ENCODE assay signal across 21 mouse cellular contexts in genomic region chr3:62464276-62464675, GRCm38 (mm10). TPM values are rescaled to one million over a fixed set of nuclear protein-coding genes. Genes with fewer than 3 reads are reported as not detected.
DNase-seq lines count a peak whose midpoint lies in the region; ATAC-seq and TF ChIP-seq lines count a peak whose summit lies in the region.
"Had no signal": no experiment of that assay in that cellular context is flagged by ENCODE, and none has a peak within 500 bp of the region (broad histone marks: within the 10 kb centered on the region; RNA-seq: fewer than 3 reads in every experiment).

No protein-coding gene starts in this region.

- no peak overlapping the region for H3K27ac ChIP-seq in liver, embryonic 11.5 days (ENCODE audit: low read depth, low read length)
- no peak overlapping the region; the same call in 1 of the 2 replicates for H3K27ac ChIP-seq in intestine, postnatal 0 days (ENCODE audit: low read depth, low read length)
- H3K27ac ChIP-seq: embryonic facial prominence, embryonic 13.5 days; forebrain, embryonic 12.5 days; heart, adult 2 months; heart, embryonic 15.5 days; hindbrain, embryonic 14.5 days had no signal

- TF ChIP-seq CTCF in intestine, postnatal 0 days (IDR thresholded peaks at IDR 0.05; ENCODE audit: low read depth) = no peak

- H3K36me3 ChIP-seq in liver, embryonic 11.5 days (ENCODE audit: control insufficient read depth, insufficient read depth, low read length) = peaks cover 11% of the 10 kb centered on the region; the same call in 1 of the 2 replicates
- peaks cover 50% of the 10 kb centered on the region for H3K36me3 ChIP-seq in intestine, postnatal 0 days (ENCODE audit: control insufficient read depth, insufficient read depth)

- no peaks in the 10 kb centered on the region for H3K27me3 ChIP-seq in liver, embryonic 11.5 days (replicated peaks; ENCODE audit: control insufficient read depth, insufficient read depth, low read length)
- no peaks in the 10 kb centered on the region for H3K27me3 ChIP-seq in intestine, postnatal 0 days (replicated peaks; ENCODE audit: control insufficient read depth, insufficient read depth, low read length)
- H3K27me3 ChIP-seq: embryonic facial prominence, embryonic 13.5 days; forebrain, embryonic 12.5 days; heart, embryonic 15.5 days had no signal

- H3K4me1 ChIP-seq in liver, embryonic 11.5 days (replicated peaks; ENCODE audit: control insufficient read depth, insufficient read depth, low read length) = no peaks in the 10 kb centered on the region; the same call in 1 of the 2 replicates
- H3K4me1 ChIP-seq in intestine, postnatal 0 days (replicated peaks; ENCODE audit: control insufficient read depth, insufficient read depth, low read length) = no peaks in the 10 kb centered on the region
- H3K4me1 ChIP-seq: embryonic facial prominence, embryonic 13.5 days; forebrain, embryonic 12.5 days; heart, embryonic 15.5 days had no signal

- DNase-seq in liver, embryonic 11.5 days (ENCODE audit: low spot score) = no peak
- DNase-seq in liver (no peak), MEL-GATA-1-ER (ENCODE audit: extremely low read depth, low read depth) (peak; percentile 29)
- DNase-seq in yolk sac, embryonic 10.5 days (ENCODE audit: low spot score) = peak; percentile 58
- DNase-seq in urinary bladder, postnatal 25 days (ENCODE audit: low spot score) = no peak
- no peak for DNase-seq in layer of hippocampus, postnatal 25 days (ENCODE audit: extremely low spot score in 1 of 2, low spot score in 1 of 2)
- DNase-seq: adrenal gland, adult 2 months; adrenal gland, postnatal 25 days; cerebellum, adult 11 months; cerebellum, adult 8-10 months; cerebellum, postnatal 14 days; gastrocnemius, postnatal 14 days; heart, adult 2 months; heart, postnatal 14 days had no signal

- no peak overlapping the region for H3K4me3 ChIP-seq in liver, embryonic 11.5 days (ENCODE audit: low read depth, low read length)
- H3K4me3 ChIP-seq in intestine, postnatal 0 days (ENCODE audit: low read depth, low read length) = no peak overlapping the region
- H3K4me3 ChIP-seq: embryonic facial prominence, embryonic 13.5 days; forebrain, embryonic 12.5 days; heart, adult 2 months; heart, embryonic 15.5 days had no signal

- WGBS in liver, embryonic 11.5 days = 47% methylated on average over 3 of the region's 3 CpGs
- 50% methylated on average over 3 of the region's 3 CpGs for WGBS in intestine, postnatal 0 days

- H3K9me3 ChIP-seq in liver, embryonic 11.5 days (ENCODE audit: control insufficient read depth, low read length) = no peaks in the 10 kb centered on the region
- H3K9me3 ChIP-seq in intestine, postnatal 0 days (ENCODE audit: control insufficient read depth) = no peaks in the 10 kb centered on the region
- H3K9me3 ChIP-seq: embryonic facial prominence, embryonic 13.5 days; forebrain, embryonic 12.5 days; heart, embryonic 15.5 days had no signal

- peak; percentile 64 for ATAC-seq in liver, embryonic 11.5 days (replicated peaks; ENCODE audit: low FRiP score)
- ATAC-seq in intestine, postnatal 0 days = peak; percentile 38; the same call in 1 of the 2 replicates
- ATAC-seq: forebrain, embryonic 16.5 days had no signal

- no peak overlapping the region for H3K4me2 ChIP-seq in liver, embryonic 11.5 days
- H3K4me2 ChIP-seq in intestine, postnatal 0 days (replicated peaks; ENCODE audit: low read depth) = no peak overlapping the region
- H3K4me2 ChIP-seq: embryonic facial prominence, embryonic 13.5 days; forebrain, embryonic 12.5 days; heart, embryonic 11.5 days; heart, embryonic 15.5 days; hindbrain, embryonic 14.5 days had no signal

- H3K9ac ChIP-seq in liver, embryonic 11.5 days (ENCODE audit: low read depth, low read length) = no peak overlapping the region
- no peak overlapping the region for H3K9ac ChIP-seq in intestine, postnatal 0 days (ENCODE audit: low read depth, low read length)
- H3K9ac ChIP-seq: embryonic facial prominence, embryonic 13.5 days; forebrain, embryonic 12.5 days; heart, embryonic 15.5 days; hindbrain, embryonic 14.5 days had no signal

RNA-seq across cellular contexts. Expression of gene Dhx36, which starts 42.5 kb away (rescaled TPM):
- 28.5 and 31.7 TPM in 2 replicates for polyA plus RNA-seq in liver, embryonic 11.5 days (2014; fragmentation: Nextera tagmentation; extraction: Ambion mirVana)
- 15.6 and 17.2 TPM in 2 replicates for polyA plus RNA-seq in intestine, postnatal 0 days (2015; fragmentation: Nextera tagmentation; extraction: Ambion mirVana)
- total RNA-seq in layer of hippocampus, postnatal 25 days (2021) = 10 to 100 TPM; 55.5 to 56.2 TPM

Comparison
In these comparisons a context has a peak if more than half of its experiments do, and no peak if none do; other contexts are left out.
1. DNase-seq: peak in MEL-GATA-1-ER (single experiment) and yolk sac, embryonic 10.5 days (single experiment); none in liver, embryonic 11.5 days (single experiment), liver (single experiment), urinary bladder, postnatal 25 days (single experiment) and layer of hippocampus, postnatal 25 days (0 of 2).